Mouse (Mus musculus) limb, embryonic 14.5 days (tissue): ENCODE data around the gene Clec4a1. TPM values are rescaled to one million over a fixed set of nuclear protein-coding genes. Genes with fewer than 3 reads are reported as not detected.
A peak's percentile ranks its signal among the peaks of the same experiment; 100 is the strongest.

Source experiments
- ATAC-seq: fragments of 200-750 bp; cut with Nextera tagmentation; 2 replicates; pipeline ENCODE4 v1.8.0; 2017; ENCODE audit warnings: low read depth, moderate number of reproducible peaks, moderate TSS enrichment; ENCODE audit not compliant: low FRiP score
- DNase-seq: peaks from one replicate; pipeline ENCODE4 v3.0.0-alpha.2; 2015; ENCODE audit warnings: low spot score
- H3K27ac ChIP-seq: fragments of 300-500 bp; sonication (generic); replicated peaks from 2 replicates; pipeline ENCODE4 v1.5.1; 2014; ENCODE audit warnings: low read depth, mild to moderate bottlenecking, low read length, moderate library complexity, mixed read lengths
- H3K27me3 ChIP-seq: fragments of 300-500 bp; sonication (generic); 2 replicates; pipeline ENCODE4 v1.6.1; 2014; ENCODE audit warnings: low read length, mixed read lengths; ENCODE audit not compliant: control insufficient read depth, insufficient read depth
- H3K36me3 ChIP-seq: fragments of 300-500 bp; sonication (generic); 2 replicates; pipeline ENCODE4 v1.6.1; 2014; ENCODE audit warnings: mild to moderate bottlenecking, low read length, moderate library complexity, mixed read lengths; ENCODE audit not compliant: control insufficient read depth, insufficient read depth
- H3K4me1 ChIP-seq: fragments of 300-500 bp; sonication (generic); 2 replicates; pipeline ENCODE4 v1.6.1; 2014; ENCODE audit warnings: antibody characterized with exemption, low read length, mixed read lengths; ENCODE audit not compliant: control insufficient read depth, insufficient read depth
- H3K4me2 ChIP-seq: fragments of 300-500 bp; sonication (generic); replicated peaks from 2 replicates; pipeline ENCODE4 v1.6.1; 2014; ENCODE audit warnings: low read depth, mild to moderate bottlenecking, low read length, moderate library complexity; ENCODE audit not compliant: severe bottlenecking
- H3K4me3 ChIP-seq: fragments of 300-500 bp; sonication (generic); replicated peaks from 2 replicates; pipeline ENCODE4 v1.5.1; 2014; ENCODE audit warnings: low read length
- H3K9ac ChIP-seq: fragments of 300-500 bp; sonication (generic); 2 replicates; pipeline ENCODE4 v1.6.1; 2014; ENCODE audit warnings: mild to moderate bottlenecking, low read depth, low read length, moderate library complexity; ENCODE audit not compliant: severe bottlenecking
- H3K9me3 ChIP-seq: fragments of 300-500 bp; sonication (generic); 2 replicates; pipeline ENCODE4 v1.6.1; 2016; ENCODE audit warnings: low read length; ENCODE audit not compliant: control insufficient read depth
- POLR2A ChIP-seq: fragments of 200-500 bp; IDR thresholded peaks from 2 replicates; pipeline ENCODE4 v1.8.0; 2012; ENCODE audit warnings: inconsistent platforms, mild to moderate bottlenecking, moderate library complexity, borderline replicate concordance; ENCODE audit not compliant: insufficient read depth, insufficient read length; ENCODE audit errors: extremely low read depth
- WGBS: fragments of 180-500 bp; shearing (Covaris S2); extraction: QIAGEN DNeasy Blood & Tissue Kit; methylation state at CpG from one replicate; pipeline ENCODE4 v1.1.7; 2014; 5-methylcytosine and 5-hydroxymethylcytosine counted together
- polyA plus RNA-seq, 2 experiments: library from polyadenylated mRNA; depleted of rRNA in 1 of 2; stranded (reverse) in 1 of 2; unstranded in 1 of 2; fragments of >200 nt; fragmentation: Nextera tagmentation in 1 of 2; extraction: Ambion mirVana in 1 of 2; gene quantifications; 2 replicates each; pipeline versions ENCODE4 v1.2.1 to v1.2.3; 2012 to 2014

Clec4a1 gene
- polyA plus RNA-seq, 2 experiments: 3.8 to 4.2 TPM

DNA sequence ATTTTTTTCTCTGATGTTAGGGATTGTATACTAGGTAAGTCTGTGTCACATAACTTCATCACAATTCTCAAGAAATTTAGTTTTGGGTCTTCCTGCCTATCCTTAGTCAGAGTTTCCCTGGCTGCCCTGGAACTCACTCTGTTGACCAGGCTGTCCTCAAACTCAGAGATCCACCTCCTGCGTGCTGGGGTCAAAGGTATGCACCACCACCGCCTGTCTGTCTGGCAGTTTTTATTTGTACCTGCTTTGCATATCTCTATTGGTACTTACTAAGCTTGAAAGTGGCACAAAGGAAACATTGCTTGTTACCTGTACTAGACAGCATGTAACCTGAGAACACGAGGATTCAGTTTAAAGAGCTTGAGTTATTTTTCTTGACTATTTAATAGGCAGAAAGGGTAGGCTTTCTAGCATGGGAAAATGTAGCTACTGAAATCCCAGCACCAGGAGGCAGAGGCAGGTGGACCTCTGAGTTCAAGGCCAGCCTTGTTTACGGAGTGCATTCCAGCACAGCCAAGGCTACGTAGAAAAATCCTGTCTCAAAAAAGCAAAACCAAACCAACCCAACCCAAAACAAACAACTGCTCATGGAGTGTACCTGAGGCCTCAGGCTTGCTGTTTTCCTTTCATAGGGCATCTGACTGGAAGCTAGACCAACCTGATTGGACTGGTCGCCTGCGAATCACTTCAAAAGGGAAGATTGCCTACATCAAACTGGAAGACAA lies 41.7 kb upstream of the Clec4a1 start:
- 92% methylated on average over 7 of the region's 7 CpGs for WGBS
- H3K27me3 ChIP-seq: no peaks in the 10 kb centered on the region
- ATAC-seq: no peak
- no peak overlapping the region for H3K4me3 ChIP-seq
- H3K27ac ChIP-seq: no peak overlapping the region
- H3K9ac ChIP-seq: no peak overlapping the region
- no peak for TF ChIP-seq POLR2A
- no peaks in the 10 kb centered on the region for H3K9me3 ChIP-seq
- H3K4me2 ChIP-seq: no peak overlapping the region
- peaks cover 7% of the 10 kb centered on the region for H3K4me1 ChIP-seq
- no peak for DNase-seq
- peaks cover 77% of the 10 kb centered on the region for H3K36me3 ChIP-seq

DNA sequence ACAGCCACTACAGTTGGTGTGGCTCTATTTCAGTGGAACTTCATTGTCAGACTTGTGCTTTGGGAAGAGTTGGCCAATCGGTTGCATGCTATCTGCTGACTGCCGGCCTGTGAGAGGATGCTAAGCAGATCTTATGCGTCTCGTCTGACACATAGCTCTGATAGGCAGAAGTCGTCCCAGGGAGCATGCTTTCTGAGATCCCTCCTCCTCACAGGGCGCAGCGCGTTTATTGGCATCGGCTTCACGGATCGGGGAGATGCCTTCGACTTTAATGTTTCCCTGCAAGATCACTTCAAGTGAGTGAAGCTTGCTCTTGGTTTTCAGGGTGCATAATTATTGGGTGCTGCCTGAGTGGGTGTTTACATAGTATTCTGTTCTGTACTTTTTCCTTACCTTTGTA lies 40.4 kb upstream of the Clec4a1 start:
- no peak for DNase-seq
- Histone ChIP-seq H3K9ac (no peak overlapping the region), H3K27ac (no peak overlapping the region), H3K4me3 (no peak overlapping the region), H3K4me2 (no peak overlapping the region), H3K4me1 (no peaks in the 10 kb centered on the region), H3K27me3 (no peaks in the 10 kb centered on the region), H3K36me3 (peaks cover 90% of the 10 kb centered on the region), H3K9me3 (no peaks in the 10 kb centered on the region)
- WGBS: 91% methylated on average over 12 of the region's 12 CpGs
- no peak for TF ChIP-seq POLR2A
- no peak for ATAC-seq

DNA sequence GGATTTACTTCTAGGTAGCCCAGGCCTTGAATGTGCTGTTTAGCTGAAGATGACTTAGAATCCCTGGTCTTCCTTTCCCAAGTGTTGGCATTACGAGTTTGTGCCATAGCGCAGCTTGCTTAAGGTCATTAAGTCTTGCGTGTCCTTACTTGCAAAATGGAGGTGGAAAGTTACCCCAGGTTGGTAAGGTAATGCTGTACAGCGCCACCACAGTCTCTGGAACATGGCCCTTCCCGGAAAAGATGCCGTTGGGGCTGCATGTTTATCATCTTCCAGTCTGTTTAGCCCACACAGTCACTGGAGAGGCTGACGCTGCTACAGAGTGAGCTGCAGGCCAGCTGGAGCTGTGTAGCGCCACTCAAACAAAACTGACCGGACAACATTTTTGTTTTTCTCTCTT lies 38.0 kb upstream of the Clec4a1 start:
- TF ChIP-seq POLR2A: no peak
- Histone ChIP-seq H3K9ac (no peak overlapping the region), H3K27ac (no peak overlapping the region), H3K27me3 (no peaks in the 10 kb centered on the region), H3K9me3 (no peaks in the 10 kb centered on the region), H3K4me3 (no peak overlapping the region), H3K4me2 (no peak overlapping the region), H3K4me1 (no peaks in the 10 kb centered on the region), H3K36me3 (peaks cover 98% of the 10 kb centered on the region)
- ATAC-seq (no peak), DNase-seq (no peak)
- whole genome bisulfite sequencing: 87% methylated on average over 9 of the region's 9 CpGs

DNA sequence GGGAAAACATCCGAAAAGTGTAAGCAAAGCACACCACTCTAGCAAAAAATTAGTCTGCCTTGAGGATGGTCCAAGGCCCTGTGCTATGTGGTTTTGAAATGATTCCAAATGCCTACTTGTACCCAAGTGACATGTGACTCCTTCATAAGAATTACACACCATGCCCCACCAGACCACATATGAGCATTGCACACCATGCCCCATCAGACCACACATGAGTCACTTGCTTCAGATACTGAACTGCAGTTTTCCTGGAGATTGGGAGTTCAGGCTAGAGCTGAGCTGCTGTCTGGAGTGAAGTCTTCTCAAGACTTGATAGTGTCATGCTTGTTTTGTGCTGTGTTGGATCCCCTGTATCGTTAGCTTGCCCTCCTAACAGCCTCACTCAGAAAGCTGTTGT lies 32.0 kb upstream of the Clec4a1 start:
- no peak overlapping the region for H3K4me3 ChIP-seq
- H3K9me3 ChIP-seq: no peaks in the 10 kb centered on the region
- no peak overlapping the region for H3K4me2 ChIP-seq
- no peak overlapping the region for H3K9ac ChIP-seq
- no peak for TF ChIP-seq POLR2A
- H3K27me3 ChIP-seq: no peaks in the 10 kb centered on the region
- no peaks in the 10 kb centered on the region for H3K4me1 ChIP-seq
- ATAC-seq (no peak), DNase-seq (no peak)
- 86% methylated on average over 2 of the region's 2 CpGs for WGBS
- peaks cover 71% of the 10 kb centered on the region for H3K36me3 ChIP-seq
- no peak overlapping the region for H3K27ac ChIP-seq

DNA sequence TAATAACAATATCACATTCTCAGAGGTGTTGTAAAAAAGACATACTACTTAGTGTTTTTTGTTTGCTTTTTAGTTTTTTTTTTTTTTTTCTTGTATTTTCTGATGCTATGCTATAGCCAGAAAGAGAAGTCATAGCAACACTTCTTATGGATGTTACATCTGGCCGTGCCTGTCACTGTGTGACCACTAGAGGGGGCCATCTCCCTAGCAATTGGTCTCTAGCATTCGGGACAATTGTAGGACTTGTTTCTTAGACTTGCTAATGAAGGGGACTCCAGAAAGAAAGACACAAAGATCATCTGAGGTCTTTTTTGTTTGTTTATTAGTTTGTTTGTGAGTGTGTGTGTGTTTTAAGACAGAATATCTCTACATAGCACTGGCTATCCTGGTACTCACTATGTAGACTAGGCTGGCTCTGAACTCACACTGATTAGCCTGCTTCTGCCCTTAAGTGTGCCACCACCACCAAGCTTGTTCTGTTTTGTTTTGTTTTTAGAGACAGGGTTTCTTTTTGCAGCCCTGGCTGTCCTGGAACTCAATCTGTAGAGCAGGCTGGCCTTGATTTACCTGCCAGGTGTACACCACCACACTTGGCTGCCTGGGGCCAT lies 29.1 kb upstream of the Clec4a1 start:
- WGBS: 12% methylated on average over 2 of the region's 2 CpGs
- H3K4me3 ChIP-seq: no peak overlapping the region
- no peaks in the 10 kb centered on the region for H3K4me1 ChIP-seq
- TF ChIP-seq POLR2A: no peak
- ATAC-seq (no peak), DNase-seq (peak; percentile 71)
- no peak overlapping the region for H3K4me2 ChIP-seq
- no peaks in the 10 kb centered on the region for H3K27me3 ChIP-seq
- no peak overlapping the region for H3K9ac ChIP-seq
- no peak overlapping the region for H3K27ac ChIP-seq
- no peaks in the 10 kb centered on the region for H3K9me3 ChIP-seq
- peaks cover 42% of the 10 kb centered on the region for H3K36me3 ChIP-seq

DNA sequence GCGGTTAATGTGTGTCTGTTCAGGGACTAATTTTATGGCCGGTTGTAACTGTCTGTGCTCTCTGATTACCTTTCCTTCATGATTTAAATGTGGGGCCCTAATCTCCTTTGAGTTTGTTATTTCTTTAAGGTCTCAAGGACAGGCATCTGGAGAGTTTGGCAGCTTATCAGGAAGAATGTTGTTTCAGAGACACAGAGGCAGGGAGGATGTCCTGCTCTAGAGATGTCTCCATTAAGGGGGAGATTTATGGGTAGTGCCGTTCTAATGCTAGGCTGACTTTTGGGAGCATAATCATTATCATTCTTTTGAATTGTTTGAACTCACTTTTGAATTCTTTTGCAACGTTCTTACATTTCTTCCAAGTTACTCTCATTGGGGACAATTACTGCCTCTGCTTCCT lies 1.7 kb upstream of the Clec4a1 start:
- ATAC-seq: no peak
- 19% methylated on average over 4 of the region's 4 CpGs for WGBS
- no peak for DNase-seq
- TF ChIP-seq POLR2A: no peak
- H3K27me3 ChIP-seq: no peaks in the 10 kb centered on the region
- H3K4me1 ChIP-seq: no peaks in the 10 kb centered on the region
- H3K9me3 ChIP-seq: no peaks in the 10 kb centered on the region
- H3K36me3 ChIP-seq: no peaks in the 10 kb centered on the region
- H3K4me3 ChIP-seq: no peak overlapping the region
- no peak overlapping the region for H3K27ac ChIP-seq
- no peak overlapping the region for H3K4me2 ChIP-seq
- no peak overlapping the region for H3K9ac ChIP-seq
